Mouse (Mus musculus): ENCODE measurements around the gene Pard3b. TPM values are rescaled to one million over a fixed set of nuclear protein-coding genes. Genes with fewer than 3 reads are reported as not detected.

Gene Pard3b
- polyA plus RNA-seq, 1 experiment from 2014 or later, result 13.8 TPM

- H3K36me3 ChIP-seq (ENCODE audit: control insufficient read depth, insufficient read depth, low read length), result no peaks in the 10 kb centered on the region
- H3K9ac ChIP-seq (ENCODE audit: low read length), result no peak overlapping the region
- no peaks in the 10 kb centered on the region for H3K9me3 ChIP-seq (ENCODE audit: control insufficient read depth, low read length)
- DNase-seq (ENCODE audit: low spot score), result no peak
- WGBS, result 56% methylated on average over 7 of the region's 7 CpGs
- no peaks in the 10 kb centered on the region for H3K4me1 ChIP-seq (replicated peaks; ENCODE audit: control insufficient read depth, insufficient read depth)
- H3K27me3 ChIP-seq (ENCODE audit: control insufficient read depth, insufficient read depth, low read length), result no peaks in the 10 kb centered on the region
- H3K4me3 ChIP-seq (ENCODE audit: low read depth, low read length), result no peak overlapping the region
- H3K27ac ChIP-seq (replicated peaks), result no peak overlapping the region
- TF ChIP-seq EP300 (optimal IDR thresholded peaks at IDR 0.05) (no peak), CTCF (IDR thresholded peaks at IDR 0.05; ENCODE audit: low read depth) (no peak)
- ATAC-seq (ENCODE audit: low FRiP score, low TSS enrichment), result no peak
- no peak overlapping the region for H3K4me2 ChIP-seq (replicated peaks; ENCODE audit: low read depth)
Measured at GRCm38 (mm10) chr1:62374427-62375050, 735.9 kb downstream of the Pard3b start.

- no peak for ATAC-seq (ENCODE audit: low FRiP score, low TSS enrichment)
- Histone ChIP-seq H3K27me3 (ENCODE audit: control insufficient read depth, insufficient read depth, low read length) (no peaks in the 10 kb centered on the region), H3K4me1 (replicated peaks; ENCODE audit: control insufficient read depth, insufficient read depth) (no peaks in the 10 kb centered on the region), H3K27ac (replicated peaks) (no peak overlapping the region), H3K9ac (ENCODE audit: low read length) (no peak overlapping the region), H3K4me2 (replicated peaks; ENCODE audit: low read depth) (no peak overlapping the region), H3K4me3 (ENCODE audit: low read depth, low read length) (no peak overlapping the region), H3K9me3 (ENCODE audit: control insufficient read depth, low read length) (no peaks in the 10 kb centered on the region), H3K36me3 (ENCODE audit: control insufficient read depth, insufficient read depth, low read length) (no peaks in the 10 kb centered on the region)
- no peak for DNase-seq (ENCODE audit: low spot score)
- TF ChIP-seq EP300 (optimal IDR thresholded peaks at IDR 0.05), result no peak
- peak; percentile 38 for TF ChIP-seq CTCF (IDR thresholded peaks at IDR 0.05; ENCODE audit: low read depth)
- whole genome bisulfite sequencing, result 91% methylated on average over 4 of the region's 4 CpGs
Measured at GRCm38 (mm10) chr1:62378335-62378734, 739.7 kb downstream of the Pard3b start.

DNA sequence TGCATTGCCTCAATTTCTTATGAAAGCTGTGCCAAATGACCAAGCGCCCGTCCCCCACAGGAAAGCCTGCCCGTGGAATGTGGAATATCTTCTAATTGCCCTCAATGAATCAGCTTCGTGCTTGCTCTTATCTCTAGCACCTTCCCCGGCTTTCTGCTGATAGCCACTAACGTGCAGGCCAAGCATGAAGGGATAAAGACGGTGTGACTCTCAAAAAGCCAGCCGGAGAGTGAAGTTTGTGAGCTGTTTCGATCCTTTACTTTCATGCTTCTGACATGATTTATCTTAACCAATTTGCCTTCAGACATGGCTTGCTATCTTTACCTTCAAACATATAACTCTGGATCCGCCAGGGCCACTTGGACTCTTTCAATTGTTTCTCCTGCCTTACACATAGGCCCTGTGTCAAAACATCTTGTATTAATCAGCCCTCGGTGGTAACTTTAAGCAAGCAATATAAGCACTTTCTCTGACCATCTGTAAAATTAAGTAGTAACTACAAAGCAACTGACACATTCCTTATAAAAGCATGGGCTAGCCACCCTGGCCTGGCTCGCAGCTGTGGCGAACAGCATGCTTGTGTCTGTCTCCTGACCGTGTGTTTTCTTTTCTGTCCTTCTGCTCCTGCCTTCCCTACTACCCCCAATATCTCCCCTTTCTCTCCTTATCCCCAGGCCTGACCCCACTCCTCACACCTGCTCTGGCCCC is 744.3 kb downstream of the Pard3b start:
- no peaks in the 10 kb centered on the region for H3K9me3 ChIP-seq (ENCODE audit: control insufficient read depth, low read length)
- WGBS, result 50% methylated on average over 14 of the region's 14 CpGs
- H3K36me3 ChIP-seq (ENCODE audit: control insufficient read depth, insufficient read depth, low read length), result no peaks in the 10 kb centered on the region
- H3K27ac ChIP-seq (replicated peaks), result no peak overlapping the region
- TF ChIP-seq EP300 (optimal IDR thresholded peaks at IDR 0.05), result no peak
- TF ChIP-seq CTCF (IDR thresholded peaks at IDR 0.05; ENCODE audit: low read depth), result no peak
- H3K4me2 ChIP-seq (replicated peaks; ENCODE audit: low read depth), result no peak overlapping the region
- H3K9ac ChIP-seq (ENCODE audit: low read length), result no peak overlapping the region
- ATAC-seq (ENCODE audit: low FRiP score, low TSS enrichment) (no peak), DNase-seq (ENCODE audit: low spot score) (no peak)
- H3K27me3 ChIP-seq (ENCODE audit: control insufficient read depth, insufficient read depth, low read length), result no peaks in the 10 kb centered on the region
- H3K4me1 ChIP-seq (replicated peaks; ENCODE audit: control insufficient read depth, insufficient read depth), result no peaks in the 10 kb centered on the region
- no peak overlapping the region for H3K4me3 ChIP-seq (ENCODE audit: low read depth, low read length)

- no peaks in the 10 kb centered on the region for H3K27me3 ChIP-seq (ENCODE audit: control insufficient read depth, insufficient read depth, low read length)
- DNase-seq (ENCODE audit: low spot score) (no peak), ATAC-seq (ENCODE audit: low FRiP score, low TSS enrichment) (no peak)
- WGBS, result 87% methylated on average over 1 of the region's 1 CpGs
- no peaks in the 10 kb centered on the region for H3K4me1 ChIP-seq (replicated peaks; ENCODE audit: control insufficient read depth, insufficient read depth)
- TF ChIP-seq EP300 (optimal IDR thresholded peaks at IDR 0.05) (no peak), CTCF (IDR thresholded peaks at IDR 0.05; ENCODE audit: low read depth) (no peak)
- no peak overlapping the region for H3K9ac ChIP-seq (ENCODE audit: low read length)
- H3K9me3 ChIP-seq (ENCODE audit: control insufficient read depth, low read length), result no peaks in the 10 kb centered on the region
- no peaks in the 10 kb centered on the region for H3K36me3 ChIP-seq (ENCODE audit: control insufficient read depth, insufficient read depth, low read length)
- H3K4me3 ChIP-seq (ENCODE audit: low read depth, low read length), result no peak overlapping the region
- H3K27ac ChIP-seq (replicated peaks), result no peak overlapping the region
- H3K4me2 ChIP-seq (replicated peaks; ENCODE audit: low read depth), result no peak overlapping the region
Measured at GRCm38 (mm10) chr1:62384241-62384640, 745.6 kb downstream of the Pard3b start.

- no peak overlapping the region for H3K9ac ChIP-seq (ENCODE audit: low read length)
- no peak overlapping the region for H3K27ac ChIP-seq (replicated peaks)
- no peaks in the 10 kb centered on the region for H3K9me3 ChIP-seq (ENCODE audit: control insufficient read depth, low read length)
- no peak for TF ChIP-seq CTCF (IDR thresholded peaks at IDR 0.05; ENCODE audit: low read depth)
- no peak for TF ChIP-seq EP300 (optimal IDR thresholded peaks at IDR 0.05)
- no peak overlapping the region for H3K4me2 ChIP-seq (replicated peaks; ENCODE audit: low read depth)
- DNase-seq (ENCODE audit: low spot score) (no peak), ATAC-seq (ENCODE audit: low FRiP score, low TSS enrichment) (no peak)
- no peaks in the 10 kb centered on the region for H3K4me1 ChIP-seq (replicated peaks; ENCODE audit: control insufficient read depth, insufficient read depth)
- WGBS, result 42% methylated on average over 4 of the region's 4 CpGs
- H3K4me3 ChIP-seq (ENCODE audit: low read depth, low read length), result no peak overlapping the region
- no peaks in the 10 kb centered on the region for H3K27me3 ChIP-seq (ENCODE audit: control insufficient read depth, insufficient read depth, low read length)
- no peaks in the 10 kb centered on the region for H3K36me3 ChIP-seq (ENCODE audit: control insufficient read depth, insufficient read depth, low read length)
Measured at GRCm38 (mm10) chr1:62388013-62388412, 749.4 kb downstream of the Pard3b start.

DNA sequence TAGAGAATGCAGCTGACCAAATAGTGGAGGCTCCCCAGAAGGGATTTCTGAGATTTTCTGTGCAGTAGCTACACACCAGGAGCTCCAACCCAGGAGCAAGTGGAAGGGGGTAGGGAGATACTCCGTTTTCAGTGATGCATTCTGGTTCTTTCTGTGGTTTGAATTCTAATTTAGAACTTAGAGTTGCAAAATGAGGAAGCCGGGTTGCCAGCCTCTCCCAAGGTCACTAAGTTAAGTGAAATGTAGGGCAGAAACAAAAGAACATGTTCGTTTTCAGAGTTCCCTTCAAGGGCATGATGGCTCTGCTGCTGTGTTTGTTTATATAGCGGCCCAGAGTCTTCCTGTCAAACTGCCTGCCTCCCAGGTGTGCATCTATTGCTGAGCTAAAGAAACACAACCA is 754.2 kb downstream of the Pard3b start:
- no peak for TF ChIP-seq CTCF (IDR thresholded peaks at IDR 0.05; ENCODE audit: low read depth)
- no peak for TF ChIP-seq EP300 (optimal IDR thresholded peaks at IDR 0.05)
- Histone ChIP-seq H3K4me3 (ENCODE audit: low read depth, low read length) (no peak overlapping the region), H3K9ac (ENCODE audit: low read length) (no peak overlapping the region), H3K36me3 (ENCODE audit: control insufficient read depth, insufficient read depth, low read length) (no peaks in the 10 kb centered on the region), H3K4me1 (replicated peaks; ENCODE audit: control insufficient read depth, insufficient read depth) (no peaks in the 10 kb centered on the region), H3K9me3 (ENCODE audit: control insufficient read depth, low read length) (no peaks in the 10 kb centered on the region), H3K27me3 (ENCODE audit: control insufficient read depth, insufficient read depth, low read length) (no peaks in the 10 kb centered on the region), H3K27ac (replicated peaks) (no peak overlapping the region), H3K4me2 (replicated peaks; ENCODE audit: low read depth) (no peak overlapping the region)
- ATAC-seq (ENCODE audit: low FRiP score, low TSS enrichment), result no peak
- DNase-seq (ENCODE audit: low spot score), result no peak
- 41% methylated on average over 4 of the region's 4 CpGs for WGBS
